Mouse (Mus musculus) adrenal gland, adult 18-20 months (tissue): ENCODE data around the gene Lmo1. TPM values are rescaled to one million over a fixed set of nuclear protein-coding genes. Genes with fewer than 3 reads are reported as not detected.
A peak's percentile ranks its signal among the peaks of the same experiment; 100 is the strongest.
"Not testable (repeated sequence)": the region's sequence is repeated elsewhere in the genome, so short reads cannot be mapped to it uniquely, and the experiment has no call there.

Source experiments
- DNase-seq, 2 experiments: peaks; one replicate each; pipeline ENCODE4 v3.0.0; 2021 to 2022; ENCODE audit warnings: low spot score in 2 of 2
- total RNA-seq, 2 experiments: library from RNA; stranded (reverse); gene quantifications; 1 replicate in 1 of 2; 2 replicates in 1 of 2; pipeline ENCODE4 v1.2.3; 2021

Gene Lmo1
- total RNA-seq, 2 experiments from 2014 or later, result 2.8 to 7.6 TPM

DNA sequence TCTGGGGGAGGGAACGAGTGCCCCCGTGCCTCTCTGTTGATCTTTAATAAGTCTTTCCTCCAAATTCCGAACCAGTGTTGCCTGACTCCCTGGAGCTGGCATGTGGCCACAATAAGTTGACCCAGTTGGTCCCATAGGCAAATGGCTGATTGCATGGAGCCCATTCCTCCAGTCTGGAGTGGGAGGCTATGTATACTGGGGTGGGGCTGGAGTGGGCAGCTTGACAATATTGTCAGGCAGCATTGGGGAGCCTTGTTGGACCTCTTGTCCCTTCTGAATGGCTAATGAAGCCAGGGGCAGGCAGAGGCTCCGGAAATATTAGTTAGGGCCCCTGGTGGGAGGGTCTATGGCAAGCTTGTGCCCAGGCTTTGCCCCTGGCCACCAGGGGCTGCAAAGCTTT is 59.1 kb downstream of the Lmo1 start:
- DNase-seq, result no peak

DNA sequence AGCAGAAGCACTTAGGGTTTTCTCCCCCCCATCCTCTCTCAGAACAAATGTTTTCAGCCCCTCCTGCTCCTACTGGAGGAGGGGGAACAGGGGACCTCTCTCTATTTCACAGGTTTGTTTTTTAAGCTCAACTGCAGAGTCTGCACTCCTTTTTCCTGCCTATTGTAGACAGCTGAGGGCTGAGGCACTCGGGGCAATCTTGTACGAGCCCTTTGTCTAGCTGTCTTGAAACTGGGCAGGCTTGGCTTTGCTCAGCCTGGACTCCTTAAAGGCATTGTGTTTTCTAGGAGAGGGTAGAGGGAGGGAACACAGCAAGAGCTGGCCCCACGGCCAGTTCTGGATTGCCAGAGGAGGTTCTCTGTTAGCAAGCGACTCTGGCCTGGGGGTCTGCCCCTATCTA is 59.5 kb downstream of the Lmo1 start:
- DNase-seq, result not testable (repeated sequence)

DNA sequence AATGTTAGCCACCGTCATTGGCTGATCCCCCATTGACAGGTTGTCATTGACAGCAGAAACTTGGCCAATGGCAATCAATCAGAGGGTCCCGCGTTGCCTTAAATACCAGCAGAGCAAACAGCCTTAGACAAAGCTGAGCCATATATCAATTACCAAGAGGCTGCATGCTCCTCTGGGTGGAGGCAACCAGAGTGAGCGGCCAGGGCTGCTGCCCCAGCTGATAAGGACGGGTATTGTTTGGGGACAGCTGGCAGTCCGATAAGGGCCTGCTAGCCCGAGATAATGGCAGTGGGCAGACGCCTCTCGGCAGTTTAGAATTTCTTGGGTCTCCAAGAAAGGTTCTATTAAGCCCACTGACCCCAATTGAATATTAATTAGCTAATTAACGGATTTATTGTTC is 60.1 kb downstream of the Lmo1 start:
- DNase-seq, result no peak

DNA sequence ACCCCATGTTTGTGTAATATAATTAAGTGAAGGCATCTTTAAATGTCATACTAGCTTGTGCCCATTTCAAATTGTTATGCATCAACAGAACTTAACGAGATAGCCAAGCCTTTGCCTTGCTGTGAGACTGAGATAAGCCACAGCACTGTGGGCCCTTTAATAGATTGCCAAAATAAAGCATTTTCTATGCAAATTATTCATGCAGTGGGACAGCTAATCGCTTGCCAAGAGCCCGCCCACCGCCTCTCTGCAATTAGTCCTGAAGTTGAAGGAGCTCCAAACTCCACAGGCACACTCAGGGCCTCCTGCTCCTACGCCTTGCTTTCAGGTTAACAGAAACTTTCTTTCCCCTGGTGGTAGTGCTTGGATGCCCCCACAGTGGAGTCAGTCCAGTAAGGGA is 64.0 kb downstream of the Lmo1 start:
- DNase-seq, result no peak

DNA sequence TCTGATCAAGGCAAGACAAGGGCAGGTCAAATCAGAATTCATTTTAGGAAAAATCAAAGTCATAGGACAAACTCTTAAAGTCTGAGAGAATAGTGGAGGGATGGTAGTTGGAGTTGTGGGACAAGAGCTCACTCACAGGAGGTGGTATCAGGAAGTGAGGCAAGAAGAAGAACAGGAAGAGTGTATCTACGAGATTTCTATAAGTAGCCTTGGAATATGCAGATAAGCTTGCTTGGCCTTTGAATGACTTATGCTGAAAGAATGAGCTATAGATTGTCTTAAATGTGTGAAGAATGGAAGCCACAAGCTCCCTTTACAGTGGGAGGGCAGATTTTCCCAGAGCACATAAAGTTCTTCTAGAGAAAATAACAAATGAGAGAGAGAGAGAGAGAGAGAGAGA is 70.1 kb downstream of the Lmo1 start:
- no peak for DNase-seq

DNA sequence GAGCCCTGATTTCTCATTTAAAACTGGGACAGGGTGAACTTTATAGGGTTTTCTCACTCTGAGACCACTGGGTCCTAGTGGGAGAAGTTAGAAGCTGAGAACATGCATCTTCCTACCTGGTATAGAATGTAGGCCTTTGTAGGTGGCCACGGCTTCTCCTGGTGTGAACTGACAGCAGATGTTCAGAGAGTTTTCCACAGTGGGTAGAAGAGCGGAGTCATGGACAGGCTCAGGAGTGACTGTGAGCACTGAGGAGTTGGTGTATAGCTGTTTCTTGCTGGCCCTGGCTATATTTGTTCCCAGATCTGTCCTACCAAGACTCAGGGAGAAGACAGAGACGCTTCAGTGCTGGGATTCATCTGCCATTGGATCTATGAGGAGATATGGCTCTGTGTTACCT is 73.8 kb downstream of the Lmo1 start:
- DNase-seq, result no peak

DNA sequence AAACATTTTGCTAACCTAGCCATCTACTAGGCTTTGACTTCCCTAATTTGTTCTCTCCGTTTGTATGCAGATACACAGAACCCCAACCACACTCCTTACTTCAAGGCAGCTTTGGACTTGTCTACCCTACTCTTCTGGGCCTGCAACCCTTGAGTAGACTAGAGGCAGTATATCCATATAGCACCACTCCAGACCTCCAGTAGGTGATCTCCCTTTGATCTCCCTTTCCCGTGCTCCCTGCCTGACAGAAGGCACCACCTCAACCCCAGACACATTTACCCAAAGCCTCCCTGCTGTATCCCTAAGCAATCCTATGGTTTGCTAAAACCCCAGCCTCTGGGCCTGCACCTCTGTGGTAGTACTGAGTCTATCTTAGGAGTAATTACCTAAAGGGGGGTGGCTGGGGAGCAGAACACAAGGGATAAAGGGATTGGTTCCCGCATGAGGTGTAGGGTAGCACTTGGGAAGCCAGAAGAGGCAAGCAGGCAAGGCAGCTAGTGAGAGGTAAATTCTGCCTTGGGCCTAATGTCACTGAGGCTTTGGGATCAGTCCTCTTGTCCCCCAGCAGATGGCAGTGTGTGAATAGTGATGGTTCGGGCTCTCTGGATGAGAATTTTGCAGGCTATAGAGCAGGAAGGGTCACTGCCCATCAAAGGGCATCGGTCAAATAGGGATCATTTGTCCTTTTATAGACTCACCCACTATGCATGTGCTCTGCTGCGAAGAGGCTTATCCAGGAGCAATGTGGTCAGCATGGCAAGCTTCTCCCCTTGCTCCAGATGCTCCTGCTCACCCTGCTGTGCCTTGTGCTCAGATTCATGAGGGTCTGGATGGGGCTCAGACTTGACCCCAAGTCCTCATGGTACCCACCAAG is 76.6 kb downstream of the Lmo1 start:
- DNase-seq, result peak; percentile 31 to 41

DNA sequence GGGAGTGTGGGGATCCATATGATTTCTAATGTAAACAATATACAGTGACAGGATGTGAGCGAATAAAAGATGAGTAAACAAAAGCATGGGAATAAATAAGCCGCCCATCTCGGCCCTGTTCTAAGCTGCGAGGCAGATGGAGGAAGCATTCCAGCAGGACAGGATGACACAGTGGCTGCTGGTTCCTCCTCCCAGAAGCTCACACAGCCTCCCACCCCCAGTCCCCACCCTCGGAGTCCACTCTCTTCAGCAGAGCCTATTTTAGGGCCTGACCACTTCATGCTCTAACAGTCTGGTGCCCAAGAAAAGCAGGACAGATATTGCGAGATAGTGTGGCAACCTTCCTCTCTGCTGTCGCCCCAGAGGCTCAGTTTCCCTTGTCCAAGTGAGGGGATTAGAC is 77.8 kb downstream of the Lmo1 start:
- no peak for DNase-seq

DNA sequence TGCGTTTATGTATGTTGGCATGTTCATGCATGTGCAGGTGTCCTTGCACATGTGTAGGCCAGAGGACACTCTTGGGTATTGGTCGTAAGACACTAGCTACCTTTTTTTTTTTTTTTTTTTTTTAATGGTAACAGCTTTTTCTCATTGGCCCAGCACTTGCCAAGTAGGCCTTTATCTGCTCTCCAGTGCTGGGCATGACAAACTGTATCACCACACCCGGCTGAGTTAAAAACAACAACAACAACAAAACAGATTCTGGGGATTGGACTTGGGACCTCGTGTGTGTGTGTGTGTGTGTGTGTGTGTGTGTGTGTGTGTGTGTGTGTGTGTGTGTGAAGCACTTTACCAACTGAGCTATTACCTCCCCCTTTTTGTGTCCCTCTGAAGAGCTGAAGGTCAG is 78.4 kb downstream of the Lmo1 start:
- DNase-seq, result no peak

DNA sequence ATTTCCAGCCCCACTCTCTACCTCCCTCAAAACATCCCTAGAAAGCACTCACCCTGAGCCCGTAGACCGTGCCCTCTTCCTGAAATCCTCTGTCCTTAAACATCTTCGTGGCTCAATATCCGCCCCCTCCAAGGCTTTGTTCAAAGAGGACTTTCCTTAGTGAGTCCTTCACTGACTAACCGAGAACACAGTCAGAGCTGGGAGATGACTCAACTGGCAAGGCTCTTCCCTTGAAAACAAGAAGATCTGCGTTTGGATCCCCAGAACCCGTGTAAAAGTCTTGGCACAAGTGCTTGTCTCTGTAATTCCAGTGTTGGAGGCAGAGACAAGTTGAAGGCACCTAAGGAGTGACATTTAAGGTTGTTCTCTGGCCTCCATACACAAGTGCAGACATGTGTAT is 80.7 kb downstream of the Lmo1 start:
- DNase-seq, result no peak

DNA sequence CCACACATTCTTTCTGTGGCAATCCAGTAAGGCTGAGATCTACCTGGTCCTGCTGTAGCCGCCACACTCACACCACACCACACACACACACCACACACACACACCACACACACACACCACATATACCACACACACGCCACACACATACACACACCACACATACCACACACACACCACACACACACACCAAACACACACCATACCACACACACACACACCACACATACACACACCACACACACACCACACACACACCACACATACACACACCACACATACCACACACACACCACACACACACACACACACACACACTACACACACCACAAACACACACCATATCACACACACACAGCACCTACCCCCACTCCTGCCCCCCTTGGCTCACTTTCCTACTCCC is 83.7 kb downstream of the Lmo1 start:
- DNase-seq, result not testable (repeated sequence)

Other genes with a start within 250 kb of the Lmo1 start
- gene Nlrp10, start 245.0 kb downstream of the Lmo1 start, total RNA-seq, result under 1 TPM; 0.32 to 0.43 TPM
- 100 to 1,000 TPM; 111 to 160 TPM for gene Eif3f, start 240.8 kb downstream of the Lmo1 start, total RNA-seq
- 10 to 100 TPM; 32.5 to 37.9 TPM for gene Tub, start 224.9 kb downstream of the Lmo1 start, total RNA-seq
- 10 to 100 TPM; 52.7 to 56.1 TPM for gene Ric3, start 91.9 kb downstream of the Lmo1 start, total RNA-seq